Mouse (Mus musculus) forebrain, embryonic 15.5 days (tissue): ENCODE measurements around the gene Pabpc6. TPM values are rescaled to one million over a fixed set of nuclear protein-coding genes. Genes with fewer than 3 reads are reported as not detected.

ENCODE experiments used
- ATAC-seq: fragments of 200-750 bp; cut with Nextera tagmentation; replicated peaks from 2 replicates; pipeline ENCODE4 v1.8.0; 2017; ENCODE audit warnings: mild to moderate bottlenecking, moderate TSS enrichment, moderate library complexity
- H3K27ac ChIP-seq: fragments of 300-500 bp; sonication (generic); replicated peaks from 2 replicates; pipeline ENCODE4 v1.5.1; 2015; ENCODE audit warnings: mild to moderate bottlenecking, inconsistent platforms
- H3K27me3 ChIP-seq: fragments of 300-500 bp; sonication (generic); 2 replicates; pipeline ENCODE4 v1.6.1; 2015; ENCODE audit warnings: inconsistent platforms
- H3K36me3 ChIP-seq: fragments of 300-500 bp; sonication (generic); 2 replicates; pipeline ENCODE4 v1.6.1; 2015; ENCODE audit warnings: mild to moderate bottlenecking, inconsistent platforms
- H3K4me1 ChIP-seq: fragments of 300-500 bp; sonication (generic); 2 replicates; pipeline ENCODE4 v1.6.1; 2015; ENCODE audit warnings: inconsistent platforms
- H3K4me2 ChIP-seq: fragments of 300-500 bp; sonication (generic); replicated peaks from 2 replicates; pipeline ENCODE4 v1.6.1; 2015; ENCODE audit warnings: mild to moderate bottlenecking, inconsistent platforms
- H3K4me3 ChIP-seq: fragments of 300-500 bp; sonication (generic); 2 replicates; pipeline ENCODE4 v1.5.1; 2015; ENCODE audit warnings: mild to moderate bottlenecking, inconsistent platforms
- H3K9ac ChIP-seq: fragments of 300-500 bp; sonication (generic); replicated peaks from 2 replicates; pipeline ENCODE4 v1.6.1; 2015; ENCODE audit warnings: mild to moderate bottlenecking, inconsistent platforms
- H3K9me3 ChIP-seq: fragments of 300-500 bp; sonication (generic); 2 replicates; pipeline ENCODE4 v1.6.1; 2016; ENCODE audit warnings: inconsistent platforms
- WGBS: fragments of 180-500 bp; shearing (Covaris S2); methylation state at CpG from one replicate; pipeline ENCODE4 v1.1.7; 2015; ENCODE audit warnings: mixed read lengths; 5-methylcytosine and 5-hydroxymethylcytosine counted together
- polyA plus RNA-seq: library from polyadenylated mRNA; unstranded; fragments of >200 nt; fragmentation: Nextera tagmentation; extraction: Ambion mirVana; gene quantifications from 2 replicates; pipeline ENCODE4 v1.2.1, GENCODE M21; 2015

Pabpc6 gene
- not detected in 2 replicates for polyA plus RNA-seq

DNA sequence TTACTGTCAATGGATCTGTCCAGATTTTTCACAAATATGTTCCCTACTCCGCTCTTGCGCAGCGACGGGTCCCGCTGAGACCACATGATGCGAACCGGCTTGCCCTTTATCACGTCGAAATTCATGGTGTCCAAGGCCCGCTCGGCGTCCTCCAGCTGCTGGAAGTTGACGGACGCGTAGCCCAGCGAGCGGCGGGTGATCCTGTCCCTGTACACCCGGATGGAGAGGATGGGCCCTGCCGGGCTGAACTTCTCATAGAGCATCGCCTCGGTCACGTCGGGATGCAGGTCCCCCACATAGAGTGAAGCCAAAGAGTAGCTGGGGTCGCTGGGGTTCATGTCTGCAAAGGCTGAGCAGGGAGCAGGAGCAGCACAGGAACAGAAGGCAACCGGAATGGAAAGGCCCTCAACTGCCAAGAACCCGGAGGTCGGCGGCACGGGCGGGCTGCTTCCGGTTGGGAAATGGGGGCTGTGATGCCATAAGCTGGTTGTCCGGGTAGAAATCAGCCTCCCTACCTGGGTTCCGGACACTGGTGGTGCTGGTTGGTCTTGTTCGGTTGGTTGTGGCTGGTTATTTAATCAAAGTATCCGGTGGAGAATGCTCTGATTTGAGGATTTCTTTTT lies at the start of gene Pabpc6:
Gene Pabpc6 (minus strand): TSS at position 435 of the 623 bp plus-strand sequence.
- H3K4me2 ChIP-seq = no peak within 1 kb of the TSS
- H3K27ac ChIP-seq = no peak within 1 kb of the TSS
- no peaks in the 10 kb centered on the region for H3K4me1 ChIP-seq
- H3K9me3 ChIP-seq = no peaks in the 10 kb centered on the region
- no peaks in the 10 kb centered on the region for H3K27me3 ChIP-seq
- WGBS = 95% methylated on average over 36 of the region's 36 CpGs
- no peak within 1 kb of the TSS for H3K9ac ChIP-seq
- no peak for ATAC-seq
- H3K36me3 ChIP-seq = no peaks in the 10 kb centered on the region
- H3K4me3 ChIP-seq = no peak within 1 kb of the TSS

DNA sequence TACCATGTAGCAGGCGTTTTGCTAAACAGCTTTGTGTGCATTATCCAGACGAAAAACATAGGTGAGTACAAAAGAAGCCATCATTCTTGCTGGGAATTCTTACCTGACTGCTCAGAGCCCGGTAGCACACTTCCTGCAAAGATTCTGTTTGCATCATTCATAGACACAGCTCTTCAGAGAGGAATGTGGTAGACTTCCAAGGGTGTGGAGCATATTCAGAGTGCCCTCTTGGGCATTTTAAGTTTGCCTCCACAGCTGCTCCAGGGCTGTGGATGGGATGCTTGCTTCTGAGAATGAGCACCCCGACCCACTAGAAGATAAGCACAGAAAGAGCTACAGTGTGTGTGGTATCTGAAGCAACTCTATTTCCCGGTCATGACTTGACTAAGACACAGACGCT lies 41.4 kb upstream of the Pabpc6 start:
- H3K4me3 ChIP-seq = no peak overlapping the region
- no peak overlapping the region for H3K9ac ChIP-seq
- no peaks in the 10 kb centered on the region for H3K36me3 ChIP-seq
- no peak overlapping the region for H3K27ac ChIP-seq
- no peaks in the 10 kb centered on the region for H3K27me3 ChIP-seq
- no peaks in the 10 kb centered on the region for H3K9me3 ChIP-seq
- 88% methylated on average over 6 of the region's 6 CpGs for WGBS
- no peak overlapping the region for H3K4me2 ChIP-seq
- no peak for ATAC-seq
- no peaks in the 10 kb centered on the region for H3K4me1 ChIP-seq

DNA sequence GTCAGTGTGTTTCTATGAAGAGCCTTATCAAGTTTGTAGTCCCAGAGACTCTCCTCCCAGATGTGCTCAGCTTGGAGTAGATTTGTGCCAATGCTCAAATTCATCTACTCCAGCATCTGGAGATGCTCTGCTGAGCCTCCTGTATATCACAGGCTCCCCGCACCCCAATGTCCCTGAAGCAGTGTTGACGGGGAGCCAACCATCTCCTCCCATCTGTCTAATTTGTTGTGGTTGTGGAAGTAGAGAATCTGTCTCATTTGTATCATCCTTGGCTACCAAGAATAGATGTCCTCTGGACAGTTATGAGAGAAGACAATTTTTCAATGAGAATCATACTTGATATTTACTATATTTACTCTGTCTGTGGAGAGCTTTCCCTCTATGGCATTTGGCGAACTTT lies 39.4 kb upstream of the Pabpc6 start:
- Histone ChIP-seq H3K27ac (no peak overlapping the region), H3K27me3 (no peaks in the 10 kb centered on the region), H3K4me1 (no peaks in the 10 kb centered on the region), H3K4me2 (no peak overlapping the region), H3K4me3 (no peak overlapping the region), H3K9me3 (no peaks in the 10 kb centered on the region), H3K9ac (no peak overlapping the region), H3K36me3 (no peaks in the 10 kb centered on the region)
- WGBS = 94% methylated on average over 3 of the region's 3 CpGs
- no peak for ATAC-seq

DNA sequence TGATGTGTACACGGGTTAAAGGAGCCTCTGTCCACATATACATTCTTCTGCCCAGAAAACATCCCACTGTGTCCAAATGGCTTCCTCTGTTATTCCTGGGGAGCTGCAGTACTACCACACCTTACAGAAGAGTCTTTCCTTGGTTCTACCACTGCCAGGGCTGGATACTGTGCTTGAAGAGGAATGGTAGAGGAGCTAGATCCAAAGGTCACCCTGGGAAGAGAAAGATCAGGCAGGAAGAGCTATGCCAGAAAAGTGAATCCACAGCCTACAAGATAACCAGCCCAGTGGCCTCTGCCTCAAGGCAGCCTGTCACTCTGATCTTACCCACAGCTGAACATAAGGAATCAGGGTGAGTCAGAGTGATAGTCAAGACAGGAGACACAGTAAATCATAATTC lies 37.8 kb upstream of the Pabpc6 start:
- Histone ChIP-seq H3K9me3 (no peaks in the 10 kb centered on the region), H3K4me3 (no peak overlapping the region), H3K9ac (no peak overlapping the region), H3K36me3 (no peaks in the 10 kb centered on the region), H3K27me3 (no peaks in the 10 kb centered on the region), H3K4me1 (no peaks in the 10 kb centered on the region), H3K27ac (no peak overlapping the region), H3K4me2 (no peak overlapping the region)
- ATAC-seq = no peak
- 82% methylated on average over 1 of the region's 1 CpGs for WGBS

DNA sequence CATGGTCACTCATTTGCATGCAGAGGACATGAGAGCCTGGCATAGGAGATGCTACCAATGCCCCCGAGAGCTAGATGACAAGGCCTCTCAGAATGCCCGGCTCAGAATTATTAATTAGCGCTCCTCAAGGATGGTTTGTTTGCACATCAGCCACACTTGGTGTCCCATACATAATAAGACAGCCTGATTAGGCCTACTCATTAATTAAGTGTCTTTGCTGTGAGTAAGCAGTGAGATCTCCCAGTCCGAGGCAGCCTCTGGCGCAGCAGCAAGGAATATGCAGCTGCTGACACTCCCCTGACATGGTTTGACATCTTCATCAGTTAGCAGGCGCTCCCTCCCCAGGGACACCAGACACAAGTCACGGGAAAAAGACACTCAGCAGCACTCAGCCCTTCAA lies 28.2 kb upstream of the Pabpc6 start:
- no peak overlapping the region for H3K9ac ChIP-seq
- no peak overlapping the region for H3K4me3 ChIP-seq
- no peaks in the 10 kb centered on the region for H3K27me3 ChIP-seq
- peaks cover 10% of the 10 kb centered on the region for H3K4me1 ChIP-seq
- H3K36me3 ChIP-seq = no peaks in the 10 kb centered on the region
- WGBS = 23% methylated on average over 7 of the region's 7 CpGs
- H3K9me3 ChIP-seq = no peaks in the 10 kb centered on the region
- no peak overlapping the region for H3K4me2 ChIP-seq
- peak; percentile 57; the same call in 1 of the 2 replicates for ATAC-seq
- no peak overlapping the region for H3K27ac ChIP-seq

DNA sequence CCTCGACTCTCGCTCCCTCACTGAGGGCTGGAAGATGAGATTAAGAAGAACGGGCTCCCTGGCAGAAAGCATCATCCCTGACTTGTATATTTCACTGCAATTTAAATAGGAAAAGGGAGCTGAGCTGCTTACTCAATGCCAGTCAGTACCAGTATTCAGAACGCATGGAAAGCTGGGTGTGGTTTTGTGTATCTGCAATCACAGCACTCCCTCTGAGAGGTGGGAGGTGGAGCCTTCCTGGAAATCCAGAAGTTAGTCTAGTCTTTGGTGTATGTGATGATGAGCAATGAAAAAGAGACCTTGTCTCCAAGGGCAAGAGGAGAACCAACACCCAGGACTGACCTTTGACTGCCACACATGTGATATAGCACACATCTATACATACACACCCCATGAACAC lies 21.7 kb upstream of the Pabpc6 start:
- no peaks in the 10 kb centered on the region for H3K36me3 ChIP-seq
- H3K4me2 ChIP-seq = no peak overlapping the region
- H3K9ac ChIP-seq = no peak overlapping the region
- no peak for ATAC-seq
- H3K27ac ChIP-seq = no peak overlapping the region
- H3K4me3 ChIP-seq = no peak overlapping the region
- H3K4me1 ChIP-seq = peaks cover 6% of the 10 kb centered on the region; the same call in 1 of the 2 replicates
- WGBS = 77% methylated on average over 4 of the region's 4 CpGs
- H3K27me3 ChIP-seq = no peaks in the 10 kb centered on the region
- H3K9me3 ChIP-seq = no peaks in the 10 kb centered on the region

DNA sequence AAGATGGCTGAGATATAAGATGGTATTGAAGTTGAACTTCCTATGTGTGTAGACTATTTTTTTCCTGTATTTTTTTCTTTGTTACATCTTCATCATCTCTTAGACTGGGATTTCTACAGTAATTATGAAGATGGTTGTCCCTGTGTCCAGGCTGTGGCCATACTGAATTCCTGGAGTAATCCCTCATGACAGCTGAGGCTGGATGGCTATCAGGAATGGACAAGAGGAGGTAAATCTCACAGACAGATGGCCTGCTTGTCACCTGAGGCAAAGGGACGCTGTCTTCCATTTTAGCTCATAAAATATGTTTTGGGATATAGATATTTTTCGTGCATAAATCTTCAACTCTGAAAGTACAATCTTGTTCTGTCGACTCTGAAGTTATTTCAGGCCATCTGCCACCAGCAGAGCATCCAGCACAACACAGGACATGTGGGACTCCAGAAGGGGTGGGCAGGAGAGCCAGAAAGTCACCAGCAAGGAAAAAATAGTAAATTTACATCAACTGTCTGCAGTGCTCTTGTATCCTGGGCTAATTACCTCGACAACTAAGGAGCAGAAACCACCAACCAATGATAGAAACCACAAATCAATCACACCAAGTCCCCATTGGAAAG lies 14.1 kb upstream of the Pabpc6 start:
- Histone ChIP-seq H3K27ac (no peak overlapping the region), H3K36me3 (no peaks in the 10 kb centered on the region), H3K4me1 (peaks cover 19% of the 10 kb centered on the region), H3K27me3 (no peaks in the 10 kb centered on the region), H3K4me2 (no peak overlapping the region), H3K9ac (no peak overlapping the region), H3K9me3 (no peaks in the 10 kb centered on the region), H3K4me3 (no peak overlapping the region)
- 79% methylated on average over 4 of the region's 4 CpGs for WGBS
- ATAC-seq = no peak

DNA sequence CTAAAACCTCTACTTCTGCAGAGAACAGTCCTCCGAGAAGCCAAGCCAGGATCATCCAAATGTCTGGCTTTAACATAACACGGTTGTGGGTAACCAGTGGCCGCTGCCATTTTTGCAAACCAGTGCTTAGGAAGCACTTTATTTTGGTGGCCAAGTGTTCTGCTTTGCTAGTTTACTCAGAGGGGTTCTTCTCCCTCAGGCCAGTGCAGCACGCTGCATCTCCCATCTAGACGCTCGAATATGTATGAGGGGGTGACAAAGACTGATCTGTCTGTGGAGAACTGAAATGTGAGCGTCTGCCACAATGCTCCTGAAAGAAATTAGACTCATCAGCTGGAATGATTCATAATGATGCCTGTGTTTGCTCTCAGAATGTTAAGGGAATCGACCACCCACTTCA lies 11.2 kb upstream of the Pabpc6 start:
- Histone ChIP-seq H3K4me3 (no peak overlapping the region), H3K4me2 (no peak overlapping the region), H3K9me3 (no peaks in the 10 kb centered on the region), H3K36me3 (no peaks in the 10 kb centered on the region), H3K9ac (no peak overlapping the region), H3K27ac (peak overlapping the region; percentile 72), H3K4me1 (peaks cover 12% of the 10 kb centered on the region), H3K27me3 (no peaks in the 10 kb centered on the region)
- 41% methylated on average over 8 of the region's 8 CpGs for whole genome bisulfite sequencing
- no peak for ATAC-seq

DNA sequence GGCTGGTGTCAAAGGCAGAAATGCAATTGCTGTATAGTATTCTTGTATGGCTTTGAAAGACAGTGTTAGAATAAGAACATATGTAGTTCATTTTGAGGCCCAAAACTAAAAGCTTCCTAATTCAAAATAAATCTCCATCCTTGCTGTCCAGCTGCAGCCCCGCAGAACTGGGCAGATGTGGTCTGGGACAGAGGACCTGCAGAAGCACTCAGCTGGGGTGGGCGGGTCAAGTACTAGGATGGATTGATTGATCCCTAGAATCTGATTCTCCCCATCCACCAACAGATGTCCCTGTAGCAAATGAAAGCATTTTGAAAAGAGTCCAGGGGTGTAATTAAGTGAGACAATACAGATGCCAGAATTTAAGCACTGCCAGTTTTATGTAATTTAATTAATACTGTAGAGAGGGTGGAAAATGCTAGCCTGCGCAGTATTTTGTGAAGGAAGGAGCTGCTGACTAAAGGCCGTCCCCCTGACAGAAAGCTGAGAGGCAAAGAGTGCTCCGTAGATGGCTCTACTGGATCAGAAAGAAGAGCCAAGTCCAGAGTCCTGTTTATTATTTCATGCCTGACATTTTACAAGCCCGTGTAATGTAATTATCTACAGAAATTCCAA lies 5.8 kb upstream of the Pabpc6 start:
- peak; percentile 58; the same call in 1 of the 2 replicates for ATAC-seq
- Histone ChIP-seq H3K36me3 (no peaks in the 10 kb centered on the region), H3K27ac (peak overlapping the region; percentile 53), H3K4me1 (peaks cover 9% of the 10 kb centered on the region), H3K27me3 (no peaks in the 10 kb centered on the region), H3K4me3 (no peak overlapping the region), H3K4me2 (no peak overlapping the region), H3K9me3 (no peaks in the 10 kb centered on the region), H3K9ac (no peak overlapping the region)
- WGBS = 37% methylated on average over 6 of the region's 6 CpGs

DNA sequence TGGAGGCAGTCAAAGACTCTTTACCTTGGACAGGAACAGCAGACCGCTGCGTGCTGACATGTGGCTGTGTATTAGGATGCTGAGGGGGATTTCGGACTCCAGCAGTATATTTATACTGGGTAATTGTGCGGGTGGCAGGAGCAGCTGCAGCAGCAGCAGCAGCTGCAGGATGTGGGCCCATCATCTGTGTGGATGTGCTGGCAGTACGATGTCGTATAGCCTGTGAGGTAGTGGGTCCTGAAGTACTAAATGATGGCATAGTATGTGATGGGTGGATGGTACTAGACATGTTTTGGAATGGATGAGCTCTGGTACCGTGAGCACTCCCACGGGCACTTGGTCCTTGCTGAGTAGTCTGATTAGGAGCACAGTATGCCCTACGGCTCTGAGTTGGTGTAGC lies 1.6 kb downstream of the Pabpc6 start:
- Histone ChIP-seq H3K4me2 (no peak overlapping the region), H3K4me1 (no peaks in the 10 kb centered on the region), H3K36me3 (no peaks in the 10 kb centered on the region), H3K9ac (no peak overlapping the region), H3K4me3 (no peak overlapping the region), H3K27me3 (no peaks in the 10 kb centered on the region), H3K9me3 (no peaks in the 10 kb centered on the region), H3K27ac (no peak overlapping the region)
- ATAC-seq = no peak
- WGBS = 90% methylated on average over 9 of the region's 9 CpGs

DNA sequence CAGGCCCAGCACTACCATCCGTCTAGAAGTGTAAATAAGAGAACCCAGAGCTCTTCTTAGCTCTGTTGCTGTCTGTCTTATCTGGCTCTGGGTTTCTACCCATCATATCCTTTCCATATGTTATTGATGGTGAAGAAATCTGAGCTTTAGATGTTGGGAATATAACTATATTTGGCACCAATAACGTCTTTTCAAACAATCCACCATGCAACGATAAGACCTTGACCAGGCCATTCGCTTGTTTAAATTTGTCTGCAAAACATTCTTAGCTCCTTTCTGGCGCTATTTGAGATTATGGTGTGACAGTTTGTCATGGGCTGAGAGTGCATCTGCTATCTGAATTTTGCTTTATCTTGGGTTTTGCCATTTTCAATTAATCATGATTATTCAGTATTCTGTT lies 10.9 kb downstream of the Pabpc6 start:
- Histone ChIP-seq H3K9me3 (no peaks in the 10 kb centered on the region), H3K36me3 (no peaks in the 10 kb centered on the region), H3K4me3 (no peak overlapping the region), H3K27ac (no peak overlapping the region), H3K4me1 (no peaks in the 10 kb centered on the region), H3K4me2 (no peak overlapping the region), H3K27me3 (no peaks in the 10 kb centered on the region), H3K9ac (no peak overlapping the region)
- no peak for ATAC-seq
- 90% methylated on average over 5 of the region's 5 CpGs for WGBS

DNA sequence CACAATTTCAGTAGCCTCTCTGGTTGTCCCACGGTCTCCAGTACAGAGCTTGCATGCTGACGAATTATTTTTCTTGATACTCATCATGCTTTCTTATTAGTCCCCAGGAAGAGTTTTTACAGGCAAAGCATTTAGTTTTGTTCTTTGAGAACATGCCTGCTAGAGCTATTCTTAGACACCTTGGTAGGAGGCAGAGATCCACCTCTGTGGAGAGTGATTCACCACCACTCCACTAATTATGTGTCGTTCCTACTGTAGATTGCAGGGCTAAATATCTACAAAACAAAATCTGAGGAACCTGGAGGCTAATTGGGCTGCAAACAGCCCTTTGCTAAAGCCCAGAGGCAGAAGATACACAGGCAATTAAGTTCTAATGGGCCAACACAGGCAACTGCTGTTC lies 15.4 kb downstream of the Pabpc6 start:
- no peak overlapping the region for H3K27ac ChIP-seq
- no peaks in the 10 kb centered on the region for H3K36me3 ChIP-seq
- no peak for ATAC-seq
- no peak overlapping the region for H3K9ac ChIP-seq
- no peaks in the 10 kb centered on the region for H3K27me3 ChIP-seq
- WGBS = 77% methylated on average over 3 of the region's 3 CpGs
- no peaks in the 10 kb centered on the region for H3K9me3 ChIP-seq
- no peaks in the 10 kb centered on the region for H3K4me1 ChIP-seq
- no peak overlapping the region for H3K4me2 ChIP-seq
- H3K4me3 ChIP-seq = no peak overlapping the region
